In genomic region chr11:77901366-77901765, GRCm38 (mm10) we compare ENCODE assay signal across 13 mouse cellular contexts. TPM values are rescaled to one million over a fixed set of nuclear protein-coding genes. Genes with fewer than 3 reads are reported as not detected.
DNase-seq lines count a peak whose midpoint lies in the region; ATAC-seq lines count a peak whose summit lies in the region.
"Had no signal": no experiment of that assay in that cellular context is flagged by ENCODE, and none has a peak within 500 bp of the region (broad histone marks: within the 10 kb centered on the region; RNA-seq: fewer than 3 reads in every experiment).

No protein-coding gene starts in this region.

- H3K27me3 ChIP-seq in heart, embryonic 15.5 days = 0 out of 2 replicates have a peak, but pooled peaks cover 4% of the 10 kb centered on the region
- no peaks in the 10 kb centered on the region for H3K27me3 ChIP-seq in midbrain, embryonic 14.5 days (ENCODE audit: control insufficient read depth, insufficient read depth, low read length)

- ATAC-seq in heart, embryonic 15.5 days (replicated peaks; ENCODE audit: insufficient number of reproducible peaks, insufficient read depth, low FRiP score, low read depth) = no peak
- no peak for ATAC-seq in midbrain, embryonic 14.5 days (ENCODE audit: low FRiP score, low TSS enrichment)

- no peak overlapping the region for H3K4me3 ChIP-seq in heart, embryonic 15.5 days
- H3K4me3 ChIP-seq in midbrain, embryonic 14.5 days (replicated peaks; ENCODE audit: low read depth, low read length) = no peak overlapping the region
- H3K4me3 ChIP-seq: limb, embryonic 10.5 days had no signal

- DNase-seq in heart, postnatal 4 days = no peak
- peak; percentile 9 for DNase-seq in urinary bladder, postnatal 25 days (ENCODE audit: low spot score)
- DNase-seq in urinary bladder, postnatal 4 days (ENCODE audit: low spot score in 2 of 2) = no peak
- DNase-seq in midbrain, embryonic 14.5 days = no peak
- no peak for DNase-seq in right cerebral cortex, adult 2 months (ENCODE audit: low spot score in 2 of 2)
- no peak for DNase-seq in layer of hippocampus, adult 18-20 months (ENCODE audit: low spot score in 2 of 2)
- no peak for DNase-seq in spleen, postnatal 10 days (ENCODE audit: low spot score in 2 of 2)
- DNase-seq: cerebellum, adult 18-20 months; embryo, embryonic 11 days; gastrocnemius, postnatal 36 days had no signal

- no peaks in the 10 kb centered on the region for H3K36me3 ChIP-seq in heart, embryonic 15.5 days
- H3K36me3 ChIP-seq in midbrain, embryonic 14.5 days (ENCODE audit: control insufficient read depth, insufficient read depth, low read length) = no peaks in the 10 kb centered on the region
- H3K36me3 ChIP-seq: limb, embryonic 10.5 days had no signal

- H3K4me2 ChIP-seq in heart, embryonic 15.5 days = no peak overlapping the region
- H3K4me2 ChIP-seq in midbrain, embryonic 14.5 days (ENCODE audit: low read length) = 0 out of 2 replicates have a peak overlapping the region, but pooled peaks have one; percentile 7

- peaks cover 12% of the 10 kb centered on the region for H3K4me1 ChIP-seq in heart, embryonic 15.5 days (replicated peaks)
- H3K4me1 ChIP-seq in midbrain, embryonic 14.5 days (ENCODE audit: control insufficient read depth, insufficient read depth, low read length) = peaks cover 53% of the 10 kb centered on the region

- no peak overlapping the region for H3K9ac ChIP-seq in heart, embryonic 15.5 days
- H3K9ac ChIP-seq in midbrain, embryonic 14.5 days (replicated peaks; ENCODE audit: low read length) = no peak overlapping the region; the same call in 1 of the 2 replicates

- H3K27ac ChIP-seq in heart, embryonic 15.5 days = peak overlapping the region; percentile 7; the same call in 1 of the 2 replicates
- H3K27ac ChIP-seq in midbrain, embryonic 14.5 days (replicated peaks; ENCODE audit: low read depth, low read length) = peak overlapping the region; percentile 66
- H3K27ac ChIP-seq: limb, embryonic 10.5 days; macrophage had no signal

- 72% methylated on average over 5 of the region's 5 CpGs for WGBS in heart, embryonic 15.5 days
- WGBS in midbrain, embryonic 14.5 days = 38% methylated on average over 5 of the region's 5 CpGs

- H3K9me3 ChIP-seq in heart, embryonic 15.5 days (replicated peaks) = no peaks in the 10 kb centered on the region
- no peaks in the 10 kb centered on the region for H3K9me3 ChIP-seq in midbrain, embryonic 14.5 days (ENCODE audit: control insufficient read depth, low read length)
- H3K9me3 ChIP-seq: limb, embryonic 10.5 days had no signal

RNA-seq across cellular contexts. Expression of gene Pipox, which starts 7.5 kb away (rescaled TPM):
- 3.0 and 3.3 TPM in 2 replicates for polyA plus RNA-seq in heart, embryonic 15.5 days (2015; fragmentation: Nextera tagmentation; extraction: Ambion mirVana)
- 1 to 10 TPM; 1.9 to 2.5 TPM for total RNA-seq in heart, postnatal 4 days (2021)
- polyA plus RNA-seq in midbrain, embryonic 14.5 days (2014; fragmentation: Nextera tagmentation; extraction: Ambion mirVana) = 4.0 and 4.2 TPM in 2 replicates
- 1 to 10 TPM; 1.5 to 2.2 TPM for total RNA-seq in layer of hippocampus, adult 18-20 months (2021)
- total RNA-seq: gastrocnemius, postnatal 36 days had no signal
- polyA plus RNA-seq: macrophage had no signal

RNA-seq across cellular contexts. Expression of gene Sez6, which starts 29.2 kb away (rescaled TPM):
- 0.05 and 0.15 TPM in 2 replicates for polyA plus RNA-seq in heart, embryonic 15.5 days (2015; fragmentation: Nextera tagmentation; extraction: Ambion mirVana)
- total RNA-seq in heart, postnatal 4 days (2021) = under 1 TPM; 0.14 to 0.19 TPM
- polyA plus RNA-seq in midbrain, embryonic 14.5 days (2014; fragmentation: Nextera tagmentation; extraction: Ambion mirVana) = 121 and 124 TPM in 2 replicates
- total RNA-seq in layer of hippocampus, adult 18-20 months (2021) = 100 to 1,000 TPM; 161 to 167 TPM
- polyA plus RNA-seq: macrophage had no signal

Comparison
In these comparisons a context has a peak if more than half of its experiments do, and no peak if none do; other contexts are left out.
1. RNA of gene Sez6, which starts 29.2 kb away (total RNA-seq): 161 to 167 TPM in layer of hippocampus, adult 18-20 months; 0.14 to 0.19 TPM in heart, postnatal 4 days; every median in the first group is over 100 times any median in the second.